Mouse (Mus musculus) thymus, adult 18-20 months (tissue): Measurements from ENCODE around the gene Mfng.

Source experiments
- DNase-seq, 2 experiments: peaks; one replicate each; pipeline ENCODE4 v3.0.0; 2022; ENCODE audit warnings: mixed read lengths in 2 of 2

The Mfng gene

DNA sequence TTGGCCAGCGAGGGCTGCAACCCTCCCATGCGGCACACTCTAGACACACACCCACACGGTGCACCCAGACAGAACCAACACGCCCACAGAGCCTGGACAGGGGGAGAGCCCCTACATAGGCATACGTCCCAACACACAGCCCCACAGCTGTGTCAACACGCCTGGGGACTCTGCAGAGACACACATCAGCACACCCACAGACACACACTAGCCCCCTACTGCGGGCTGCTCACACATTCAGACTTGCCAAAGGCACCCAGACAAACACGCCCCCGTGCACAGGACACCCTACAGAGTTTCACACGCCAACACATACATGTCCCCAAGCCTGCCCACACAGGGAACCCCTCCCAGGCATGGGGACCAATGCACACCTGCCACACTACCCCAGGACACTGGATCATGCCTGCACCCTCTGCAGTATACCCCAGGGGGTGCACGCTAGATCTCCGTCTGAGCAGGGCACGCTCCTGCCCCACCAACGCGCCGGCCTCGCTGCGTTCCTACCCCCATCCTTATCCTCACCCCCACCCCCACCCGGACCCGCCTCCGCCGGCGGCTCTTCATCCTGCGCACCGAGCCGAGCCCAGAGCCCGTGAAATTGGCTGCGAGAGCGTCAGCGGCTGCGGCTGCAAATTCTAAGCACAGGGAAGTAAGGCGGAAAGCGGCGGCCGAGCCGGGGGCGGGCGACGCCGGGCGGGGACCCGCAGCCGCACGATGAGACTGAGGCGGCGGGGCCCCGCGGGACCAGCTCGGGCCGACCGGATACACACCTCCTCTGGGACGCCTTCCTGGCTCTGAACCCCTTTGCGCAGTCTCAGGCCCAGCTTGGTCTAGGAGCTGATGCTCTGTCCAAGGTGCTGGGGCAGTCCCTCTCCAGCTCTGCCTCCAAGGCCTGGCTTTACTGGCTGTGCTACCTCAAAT, 60.7 kb downstream of the Mfng start:
- DNase-seq: peak in 1 of 2 experiments; percentile 34

DNA sequence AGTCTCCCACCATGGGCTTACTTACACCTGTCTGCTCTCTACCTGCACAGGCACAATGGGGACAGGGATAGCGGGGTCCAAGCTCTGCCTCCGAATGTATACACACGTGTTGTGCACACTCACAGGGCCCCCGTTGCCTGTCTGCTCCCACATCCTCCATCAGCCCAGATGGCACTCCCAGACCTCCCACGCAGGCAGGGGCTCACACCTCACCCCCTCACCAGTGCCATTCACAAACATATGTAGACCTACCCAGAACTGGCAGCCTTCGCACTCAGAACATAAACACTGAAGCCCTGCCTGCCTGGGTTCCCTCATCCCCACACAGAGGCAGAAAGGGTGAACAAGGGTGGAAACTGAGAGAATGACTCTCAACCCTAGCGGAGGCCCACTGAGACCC, 61.3 kb downstream of the Mfng start:
- DNase-seq: no peak

DNA sequence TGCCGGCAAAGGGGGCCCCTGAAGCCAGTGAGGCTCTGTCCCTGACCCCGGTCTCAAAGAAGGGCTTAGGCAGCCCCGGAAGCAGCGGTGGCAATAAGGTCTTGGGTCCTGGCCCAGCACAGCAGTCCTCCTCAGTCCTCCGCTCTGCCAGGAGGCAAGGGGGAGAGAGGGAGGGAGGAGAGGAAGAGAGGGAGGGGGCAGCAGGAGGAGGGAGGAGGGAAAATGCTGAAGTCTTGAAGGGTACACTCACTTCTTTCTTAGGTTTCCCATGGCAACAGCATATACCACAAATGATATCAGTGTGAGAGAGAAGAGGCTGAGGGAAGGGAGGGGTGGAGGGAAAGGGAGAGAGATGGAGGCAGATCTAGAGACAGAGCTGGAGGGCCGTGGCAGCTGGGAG, 62.6 kb downstream of the Mfng start:
- DNase-seq: no peak

DNA sequence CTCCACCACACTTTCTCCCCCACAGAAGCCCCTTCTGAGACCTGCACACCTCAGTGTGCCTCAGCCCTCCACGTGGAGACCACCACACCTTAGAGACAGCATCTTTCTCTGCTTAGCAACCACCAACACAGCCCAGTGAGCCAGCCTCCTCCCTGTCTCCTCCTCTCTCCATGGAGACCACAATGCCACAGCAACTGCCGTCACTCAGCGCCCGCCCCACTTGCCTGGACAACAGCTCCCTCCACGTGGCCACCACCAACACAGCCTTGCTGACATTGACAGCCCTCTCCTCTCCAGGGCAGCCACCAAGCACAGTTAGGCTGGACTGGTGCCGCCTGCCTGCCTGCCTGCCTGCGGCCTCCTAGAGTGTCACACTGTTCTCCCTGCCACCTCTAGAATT, 63.5 kb downstream of the Mfng start:
- DNase-seq: no peak

DNA sequence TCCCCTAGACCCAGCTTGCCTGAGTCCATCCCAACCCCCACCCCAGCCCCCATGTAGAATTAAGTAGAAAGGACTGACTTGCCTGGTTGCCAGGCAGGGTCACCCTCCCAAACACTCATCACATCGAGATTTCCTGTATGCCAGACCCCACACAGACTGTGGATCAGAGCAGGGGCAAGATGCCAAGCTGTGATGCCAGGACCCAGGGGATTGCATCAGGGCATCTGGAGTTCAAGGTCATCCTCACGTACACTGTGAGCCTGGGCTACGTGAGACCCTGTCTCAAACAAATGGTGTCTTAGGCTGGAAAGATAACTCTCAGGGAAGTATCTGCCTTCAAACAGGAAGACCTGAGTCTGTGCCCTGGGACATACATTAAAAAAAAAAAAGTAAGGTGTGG, 66.6 kb downstream of the Mfng start:
- no peak for DNase-seq
